Mouse (Mus musculus) activated CD4-positive, CD25-positive, alpha-beta regulatory T cell, adult 4 months (primary cell): ENCODE results near the gene Akain1. TPM values are rescaled to one million over a fixed set of nuclear protein-coding genes. Genes with fewer than 3 reads are reported as not detected.

Source experiments
- ATAC-seq: one replicate; pipeline ENCODE4 v1.8.0; 2017
- polyA plus RNA-seq, 2 experiments: library from polyadenylated mRNA; unstranded; fragments of 100-300 nt; shearing (Covaris generic); gene quantifications; one replicate each; pipeline ENCODE4 v1.2.1; 2017

Gene Akain1
- polyA plus RNA-seq, 2 experiments from 2014 or later, result not detected

DNA sequence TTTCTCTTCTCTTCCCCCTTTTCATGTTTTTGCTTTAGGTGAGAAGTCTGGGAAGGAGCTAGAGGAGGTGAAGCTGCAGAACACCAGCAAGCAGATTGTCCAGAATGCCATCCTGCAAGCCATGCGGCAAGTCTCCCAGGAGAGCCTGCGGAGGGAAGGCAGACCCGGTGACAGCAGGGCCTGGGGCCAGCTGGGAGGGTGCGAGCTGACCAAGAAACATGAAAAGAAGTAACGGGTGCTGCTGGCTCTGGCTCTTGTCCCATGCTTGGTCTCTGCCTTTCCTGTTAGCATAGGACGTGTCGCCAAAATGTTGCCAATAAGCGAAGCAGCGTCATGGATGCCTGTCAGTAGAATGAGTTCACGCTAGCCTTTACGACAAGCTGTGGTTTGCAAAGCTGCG is 48.0 kb downstream of the Akain1 start:
- no peak for ATAC-seq

DNA sequence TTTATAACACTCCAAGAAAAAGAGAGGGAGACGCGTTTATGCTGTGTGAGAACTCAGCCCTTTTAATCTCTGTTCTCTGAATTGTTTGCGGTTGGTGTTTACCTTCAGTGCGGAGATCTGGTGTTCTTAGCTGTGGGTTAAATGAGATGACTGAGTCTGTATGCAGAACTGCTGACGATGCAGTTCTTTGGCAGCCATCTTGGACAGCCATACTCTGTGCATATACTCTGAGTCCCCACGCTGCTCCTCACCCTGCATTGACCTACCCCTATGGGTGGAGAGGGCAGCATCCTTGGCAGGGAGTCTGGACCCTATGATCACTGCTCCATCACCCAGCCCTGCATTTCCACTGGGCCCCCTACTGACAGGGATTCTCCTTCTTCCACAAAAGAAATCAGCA is 48.8 kb downstream of the Akain1 start:
- ATAC-seq, result no peak

DNA sequence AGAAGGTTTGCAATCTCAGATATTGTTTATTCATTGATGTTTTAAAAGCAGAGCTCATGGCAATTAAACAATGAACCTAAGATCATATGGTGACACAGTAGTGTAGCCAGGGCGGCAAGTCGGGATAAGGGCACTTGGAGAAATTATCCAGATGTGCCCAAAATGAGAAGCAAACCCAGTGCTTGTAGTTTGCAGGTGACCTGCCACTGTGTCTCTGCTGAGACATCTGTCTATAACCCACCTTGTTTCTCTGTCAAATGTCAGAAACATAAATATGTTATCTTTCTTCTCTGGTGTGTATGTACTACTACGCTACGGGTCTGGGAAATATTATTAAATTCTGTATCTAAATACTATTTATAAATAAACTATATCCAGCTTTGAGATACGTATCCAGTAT is 49.7 kb downstream of the Akain1 start:
- ATAC-seq, result no peak

DNA sequence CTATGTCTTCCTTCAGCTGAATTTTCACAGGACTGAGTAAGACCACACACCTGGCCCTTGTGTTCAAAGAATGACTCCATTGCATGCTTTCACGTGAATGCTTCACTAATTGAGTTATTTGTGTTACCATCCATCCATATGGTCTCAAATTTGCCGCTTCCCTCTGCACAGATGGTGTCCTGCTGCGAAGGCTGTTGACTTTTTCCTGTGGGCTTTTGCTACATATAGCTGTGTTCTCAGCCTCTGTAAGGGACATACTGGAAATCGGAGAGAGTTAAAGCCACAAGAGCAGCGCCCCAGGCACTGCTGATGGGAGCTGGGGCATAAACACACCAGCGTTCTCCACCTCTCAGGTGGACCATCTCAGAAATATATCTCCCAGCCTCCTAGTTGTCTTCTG is 53.2 kb downstream of the Akain1 start:
- ATAC-seq, result no peak

DNA sequence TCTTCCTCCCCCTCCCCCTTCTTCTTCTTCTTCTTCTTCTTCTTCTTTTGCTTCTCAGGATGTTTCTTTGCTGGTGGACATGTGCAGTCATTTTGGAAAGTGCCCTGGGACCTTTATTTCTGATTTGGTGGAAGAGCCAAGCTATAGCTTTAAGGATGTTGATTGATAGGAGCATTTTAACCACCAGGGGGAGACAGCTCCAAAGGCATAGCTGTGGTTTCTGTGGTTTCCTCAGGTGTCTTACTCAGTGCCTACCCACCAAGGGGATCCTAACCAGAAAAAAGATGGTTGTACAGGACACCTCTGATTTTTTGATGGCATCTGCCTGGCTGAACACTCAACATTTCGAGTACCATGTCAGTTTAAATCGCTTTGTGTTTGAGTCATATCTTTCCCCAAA is 56.4 kb downstream of the Akain1 start:
- ATAC-seq, result peak; percentile 61

DNA sequence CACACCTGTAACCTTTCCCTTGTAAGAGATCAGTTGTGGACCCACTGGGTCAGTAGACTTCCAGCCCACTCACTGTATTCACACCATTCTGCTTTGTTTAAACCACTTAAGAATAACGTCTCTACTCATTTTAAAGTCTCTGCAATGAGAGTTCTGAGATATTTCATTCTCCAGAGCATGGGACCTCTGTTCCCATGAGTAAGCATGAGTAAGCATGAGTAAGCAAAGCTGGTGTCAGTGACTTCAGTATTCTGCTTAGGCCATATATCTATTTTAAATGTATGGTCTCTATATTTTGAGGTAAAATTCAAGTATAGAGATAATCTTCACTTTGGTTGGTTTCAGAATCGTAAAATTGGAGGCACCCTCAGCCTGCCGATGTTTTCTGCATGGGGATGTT is 57.0 kb downstream of the Akain1 start:
- no peak for ATAC-seq

DNA sequence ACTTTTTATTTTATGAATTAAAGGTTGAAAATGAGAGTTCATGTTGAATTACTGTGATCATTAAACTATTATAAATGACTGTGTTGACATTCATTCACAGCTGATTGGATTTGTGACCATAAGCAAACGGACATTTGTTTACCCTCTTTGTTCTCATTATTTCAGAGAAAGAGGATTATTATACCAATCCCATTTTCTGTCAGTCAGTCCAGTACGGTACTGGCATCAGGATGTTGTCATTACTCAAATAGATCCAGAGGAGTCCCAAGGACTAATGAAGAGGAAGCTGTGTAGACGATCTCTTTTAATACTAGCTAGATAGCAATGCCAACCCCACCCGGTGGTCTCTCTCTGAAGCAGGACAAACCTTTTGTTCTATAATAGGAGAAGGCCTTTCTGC is 58.2 kb downstream of the Akain1 start:
- no peak for ATAC-seq

DNA sequence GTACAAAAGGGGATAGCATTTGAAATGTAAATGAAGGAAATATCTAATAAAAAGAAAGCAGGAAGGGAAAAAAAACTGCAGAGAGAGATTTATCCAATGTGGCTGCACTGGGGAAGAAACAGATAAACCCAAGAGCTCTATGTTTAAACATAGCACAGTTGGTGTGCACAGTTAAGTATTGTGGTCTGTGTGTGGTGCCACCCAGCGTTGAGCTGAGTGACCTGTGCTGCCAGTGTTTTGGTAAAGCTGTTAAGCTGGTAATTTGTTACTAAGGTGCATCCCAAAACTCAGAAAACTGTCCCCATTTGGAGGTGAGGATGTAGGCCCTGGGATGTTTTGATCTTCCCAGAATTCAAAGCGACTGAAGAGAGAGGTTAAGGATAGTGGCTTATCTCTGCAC is 59.8 kb downstream of the Akain1 start:
- ATAC-seq, result no peak

DNA sequence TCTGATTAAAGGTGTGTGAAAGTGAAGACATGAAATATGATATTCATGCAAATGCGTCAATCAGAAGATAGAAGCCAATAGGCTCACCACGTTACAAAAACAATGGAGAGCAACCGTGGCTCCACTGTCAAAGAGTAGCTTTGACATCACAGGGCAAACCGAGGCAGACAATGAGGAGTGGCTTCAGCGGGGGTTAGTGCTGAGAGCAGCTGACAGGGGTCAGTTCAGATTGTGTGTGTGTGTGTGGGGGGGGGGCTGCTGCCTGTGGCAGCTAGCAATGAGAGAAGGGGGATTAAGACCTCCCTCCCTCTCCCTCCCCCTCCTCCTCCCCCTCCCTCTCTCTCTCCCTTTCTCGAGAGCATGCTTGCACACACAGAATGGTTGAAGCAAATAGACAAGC is 60.3 kb downstream of the Akain1 start:
- ATAC-seq, result no peak

DNA sequence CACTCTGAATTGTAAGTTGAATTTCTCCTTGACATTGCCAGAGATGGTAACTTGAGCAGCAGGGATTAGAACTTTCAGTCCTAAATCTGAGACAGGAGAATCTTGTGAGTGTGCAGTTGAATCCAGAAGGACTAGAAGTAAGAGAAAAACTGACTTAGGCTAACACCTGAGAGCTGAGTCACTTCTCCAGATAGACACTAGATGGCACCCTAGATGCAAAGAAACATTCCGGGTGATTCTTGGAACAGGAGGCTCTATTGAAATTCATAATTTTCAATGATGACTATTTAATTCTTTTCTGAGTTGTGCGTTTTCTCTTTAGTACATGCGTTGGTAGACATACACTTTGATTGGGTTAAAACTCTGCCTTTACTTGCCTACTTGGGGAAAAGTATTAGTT is 66.9 kb downstream of the Akain1 start:
- no peak for ATAC-seq

DNA sequence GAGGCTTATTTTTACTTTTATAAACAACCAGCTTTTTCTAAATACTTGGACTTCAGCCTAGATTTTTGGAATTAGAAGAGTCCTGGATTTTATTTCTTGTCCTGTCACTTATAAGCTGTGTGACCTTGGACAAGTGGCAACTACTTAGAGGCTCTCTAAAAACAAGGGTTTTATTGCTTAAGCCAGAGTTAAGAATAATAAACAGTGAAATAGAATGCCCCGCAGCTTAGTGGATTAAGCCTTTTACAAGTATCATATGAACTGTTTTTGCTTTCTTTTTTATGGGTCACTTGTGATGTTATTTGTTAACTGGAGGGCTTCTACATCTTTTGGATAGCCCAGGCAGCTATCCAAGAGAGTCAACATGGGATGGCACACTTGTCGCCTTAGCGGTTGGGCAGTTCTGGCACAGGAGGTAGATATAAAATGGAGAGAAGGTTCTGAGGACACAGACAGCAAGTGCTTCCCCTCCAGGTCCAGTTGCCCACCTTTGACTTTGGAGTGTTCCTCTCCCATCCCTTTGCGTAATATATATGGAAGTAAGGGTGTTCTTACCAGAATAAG is 77.3 kb downstream of the Akain1 start:
- no peak for ATAC-seq

DNA sequence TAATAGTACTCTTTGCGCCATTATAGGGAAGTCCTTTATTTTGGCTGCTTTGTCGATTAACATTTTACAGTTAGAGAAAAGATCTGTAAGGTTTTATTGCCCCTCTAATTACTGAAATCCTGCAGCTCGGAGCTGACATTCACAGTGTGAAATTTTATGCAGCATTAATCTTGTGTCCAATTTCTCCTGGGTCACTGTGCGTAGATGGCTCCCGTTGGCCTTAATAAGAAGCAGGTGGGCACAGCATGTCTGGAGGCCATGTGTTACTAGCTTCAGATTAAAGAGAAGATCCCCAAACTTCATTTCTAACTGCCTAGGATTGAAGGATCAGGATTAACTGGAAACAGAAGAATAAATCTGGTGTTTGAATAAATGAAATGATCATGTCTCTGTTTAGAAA is 92.3 kb downstream of the Akain1 start:
- ATAC-seq, result no peak

Other genes with a start within 250 kb of the Akain1 start
- 10 to 100 TPM; 13.7 to 13.9 TPM for gene Zbtb14, start 56.3 kb upstream of the Akain1 start, polyA plus RNA-seq